Mouse (Mus musculus) myocyte (in vitro differentiated cells): ENCODE measurements at regions not wholly inside any gene's neighbourhood (a gene's known extent, or its start where the extent isn't known, plus 50 kb on each side); places are given as distances from the start of the nearest gene placed in this dataset.

ENCODE experiments used
- MAX ChIP-seq: IDR thresholded peaks from one replicate; pipeline ENCODE4 v1.6.1; 2011; ENCODE audit warnings: low read depth, mild to moderate bottlenecking, control low read depth
- POLR2A ChIP-seq: IDR thresholded peaks from one replicate; pipeline ENCODE4 v1.6.1; 2011; ENCODE audit warnings: low read depth, mild to moderate bottlenecking, control low read depth, moderate library complexity; ENCODE audit not compliant: insufficient read length
- TCF12 ChIP-seq: IDR thresholded peaks from one replicate; pipeline ENCODE4 v1.6.1; 2011; ENCODE audit warnings: mild to moderate bottlenecking, control low read depth; ENCODE audit not compliant: poor library complexity, insufficient read depth, severe bottlenecking
- USF1 ChIP-seq: IDR thresholded peaks from one replicate; pipeline ENCODE4 v1.6.1; 2011; ENCODE audit warnings: low read depth, mild to moderate bottlenecking, control low read depth, moderate library complexity

DNA sequence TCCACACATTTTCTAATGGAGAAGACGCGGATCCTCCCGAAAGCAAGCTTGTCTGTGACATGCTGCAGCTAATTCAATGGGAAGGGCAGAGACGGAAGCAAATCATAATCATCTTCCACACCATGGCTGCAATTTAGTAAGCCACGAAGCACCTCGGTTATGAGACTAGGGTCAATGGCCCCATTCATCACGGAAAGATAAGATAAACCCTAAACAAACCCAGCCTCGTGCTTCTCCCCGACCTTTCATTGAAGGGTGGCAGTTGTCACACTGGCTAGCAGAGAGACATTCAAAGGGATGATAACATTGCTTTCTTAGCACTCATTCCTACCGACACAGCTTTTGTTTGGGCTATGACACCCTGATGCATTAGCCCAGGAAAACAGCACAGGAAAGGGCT, 353.8 kb downstream of the Lrig3 start:
- TF ChIP-seq POLR2A (no peak), TCF12 (no peak), USF1 (no peak), MAX (no peak)
